Mouse (Mus musculus) kidney, postnatal 25 days (tissue): ENCODE data around the gene Rasgef1b.
"Not testable (repeated sequence)": the region's sequence is repeated elsewhere in the genome, so short reads cannot be mapped to it uniquely, and the experiment has no call there.

Experiments used
- DNase-seq, 2 experiments: peaks; one replicate each; pipeline ENCODE4 v3.0.0; 2021; ENCODE audit warnings: mixed read lengths in 2 of 2

Gene Rasgef1b

GRCm38 (mm10) chr5:99240501-99240900 is 488.4 kb downstream of the Rasgef1b start:
- DNase-seq = no peak

DNA sequence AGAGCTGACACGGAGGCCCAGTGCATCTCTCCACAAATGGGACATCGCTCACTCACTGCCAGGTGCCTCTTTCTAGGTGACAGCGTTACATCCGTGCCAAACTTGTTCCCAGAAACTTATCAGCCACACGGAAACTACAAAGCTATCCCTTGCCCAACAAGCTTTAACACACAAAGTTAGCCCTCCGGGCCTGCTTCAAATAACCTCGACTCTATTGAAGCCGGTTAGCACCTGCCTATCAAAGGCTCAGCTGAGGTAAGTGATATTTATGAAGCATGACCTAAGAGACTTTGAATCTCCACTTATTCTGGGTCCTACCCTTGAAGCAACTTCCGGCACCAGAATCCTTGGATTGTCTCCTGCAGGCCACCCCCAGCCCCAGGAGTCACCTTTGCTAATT is 489.2 kb downstream of the Rasgef1b start:
- DNase-seq = no peak

DNA sequence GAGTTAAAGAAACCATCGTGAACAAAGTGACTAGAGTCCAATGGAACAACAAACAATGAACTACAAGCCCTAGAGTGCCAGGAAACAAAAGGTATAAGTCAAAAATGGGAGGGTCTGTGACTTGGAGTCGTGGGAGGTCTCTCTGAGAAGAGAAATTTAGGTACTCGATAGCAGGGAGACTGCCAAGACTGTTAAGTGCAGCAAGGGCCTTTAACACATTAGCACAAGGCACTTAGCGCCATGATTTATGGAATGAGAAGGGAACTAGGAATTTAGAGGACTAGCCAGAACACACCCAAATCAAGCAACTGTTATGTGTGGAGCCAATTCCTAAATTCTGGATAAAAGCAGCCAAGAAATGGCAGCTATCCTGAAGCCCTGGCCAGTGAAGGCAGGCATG is 490.7 kb downstream of the Rasgef1b start:
- no peak for DNase-seq

DNA sequence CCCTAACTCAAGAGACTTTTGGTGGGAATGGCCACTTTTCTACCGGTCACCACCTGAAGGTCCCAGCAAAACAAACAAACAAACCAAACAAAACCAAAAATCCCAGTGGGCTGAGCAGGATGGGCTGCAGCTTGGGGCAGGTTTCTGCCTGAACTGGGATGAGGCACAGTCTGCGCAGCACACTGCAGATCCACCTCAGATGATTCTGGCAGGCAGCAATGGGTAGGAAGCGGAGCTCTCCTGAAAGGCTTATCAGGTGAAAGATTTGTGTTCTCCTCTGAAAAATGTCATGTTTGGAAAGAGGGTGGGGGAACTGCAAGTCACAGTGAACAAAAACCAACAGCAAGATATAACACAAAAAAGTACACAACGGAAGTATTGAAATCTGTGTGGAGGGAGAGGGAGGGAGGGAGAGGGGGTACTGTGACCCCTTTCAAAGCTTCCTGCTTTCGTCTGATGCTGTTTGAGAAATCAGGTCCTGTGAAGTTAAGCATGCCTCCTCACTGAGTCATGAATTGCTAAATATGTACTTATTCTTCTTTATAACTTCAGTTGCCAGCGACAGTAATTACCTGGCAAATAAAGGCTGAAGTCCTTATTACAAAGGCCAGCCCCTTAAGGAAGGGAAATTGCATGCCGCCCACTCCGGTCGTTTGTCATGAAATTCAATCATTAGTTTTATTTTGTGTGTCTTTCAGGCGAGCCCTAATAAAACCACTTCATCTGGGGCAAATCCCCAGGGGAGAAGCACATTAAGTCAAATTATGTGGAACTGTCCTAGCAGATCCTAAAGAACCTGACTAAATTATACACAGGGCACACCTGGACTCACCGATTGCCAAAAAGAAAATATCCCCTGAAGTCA is 491.7 kb downstream of the Rasgef1b start:
- DNase-seq = no peak

- no peak for DNase-seq
Observed at GRCm38 (mm10) chr5:99236431-99236830, 492.4 kb downstream of the Rasgef1b start.

GRCm38 (mm10) chr5:99234275-99234674 is 494.6 kb downstream of the Rasgef1b start:
- peak in 1 of 2 experiments; percentile 46 for DNase-seq

DNA sequence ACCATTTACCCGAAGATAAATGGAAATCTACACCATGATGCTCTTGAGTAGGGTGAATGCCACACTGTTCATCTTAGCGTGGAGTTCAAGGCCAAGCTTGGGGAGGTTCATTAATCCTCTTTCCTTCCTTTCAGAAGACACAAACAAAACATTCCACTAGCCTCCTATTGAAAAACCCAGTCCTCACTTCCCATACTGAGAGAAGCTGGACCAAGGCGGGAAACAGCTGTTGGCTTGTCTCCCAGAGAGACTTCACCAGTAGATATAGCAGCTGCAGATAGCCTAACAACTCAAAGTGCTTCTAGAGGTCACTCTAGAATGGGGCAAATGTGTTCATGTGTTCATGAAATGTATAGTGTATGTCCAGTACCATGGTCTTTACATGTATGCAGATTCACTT is 495.7 kb downstream of the Rasgef1b start:
- DNase-seq = no peak

DNA sequence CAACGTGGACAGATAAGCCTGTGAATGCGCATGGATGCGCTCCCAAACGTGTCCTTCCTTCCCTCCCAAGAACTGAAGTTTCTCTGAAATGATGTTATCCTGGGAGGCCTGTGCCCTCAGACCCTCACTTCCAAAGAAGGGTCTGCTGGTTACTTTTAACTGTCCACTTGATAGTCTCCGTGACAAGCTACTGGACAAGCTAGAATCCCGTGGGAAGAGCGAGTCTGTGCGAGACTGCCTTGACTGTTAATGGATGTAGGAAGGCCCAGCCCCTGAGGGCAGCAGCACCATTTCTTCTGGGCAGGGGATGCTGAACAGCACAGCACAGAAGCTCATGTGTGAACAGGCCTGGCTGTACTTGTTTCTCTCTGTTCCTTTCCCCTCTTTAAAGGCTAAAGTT is 496.5 kb downstream of the Rasgef1b start:
- DNase-seq = no peak

DNA sequence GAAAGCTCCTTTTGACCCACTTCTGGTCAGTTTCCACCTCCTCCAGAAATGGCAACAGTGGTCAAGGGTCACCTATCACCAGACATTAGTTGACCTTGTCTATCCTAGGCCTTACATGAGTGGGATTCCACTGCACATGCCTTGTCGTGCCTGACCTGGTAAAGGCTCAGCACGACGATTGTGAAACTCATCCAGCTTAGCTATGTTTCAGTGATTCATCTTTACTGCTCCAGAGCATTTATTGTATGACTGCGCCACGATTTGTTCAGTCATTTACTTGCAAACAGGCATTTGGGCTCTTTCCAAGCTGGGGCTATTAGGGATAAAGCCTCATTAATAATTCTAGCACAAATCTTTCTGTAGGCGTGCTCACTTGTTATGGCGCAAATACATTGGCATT is 498.4 kb downstream of the Rasgef1b start:
- DNase-seq = no peak

DNA sequence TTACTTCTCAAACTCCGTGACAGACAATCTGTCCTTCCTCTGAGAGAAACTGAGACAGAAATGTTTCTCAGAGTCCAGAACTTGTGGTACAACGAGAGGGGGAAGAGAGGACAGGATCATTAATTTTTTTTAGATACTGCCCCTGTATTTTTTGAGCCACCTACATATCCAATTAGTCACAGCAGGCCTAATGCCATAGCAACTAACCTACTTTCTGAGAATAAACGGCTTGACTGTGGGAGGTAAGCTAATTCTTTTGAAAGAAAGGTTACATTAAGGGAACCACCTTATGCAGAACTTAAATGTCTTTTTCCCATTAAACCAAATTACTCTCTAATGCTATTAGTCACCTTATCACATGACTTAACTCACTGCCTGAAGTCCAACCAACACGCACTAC is 501.5 kb downstream of the Rasgef1b start:
- no peak for DNase-seq

DNA sequence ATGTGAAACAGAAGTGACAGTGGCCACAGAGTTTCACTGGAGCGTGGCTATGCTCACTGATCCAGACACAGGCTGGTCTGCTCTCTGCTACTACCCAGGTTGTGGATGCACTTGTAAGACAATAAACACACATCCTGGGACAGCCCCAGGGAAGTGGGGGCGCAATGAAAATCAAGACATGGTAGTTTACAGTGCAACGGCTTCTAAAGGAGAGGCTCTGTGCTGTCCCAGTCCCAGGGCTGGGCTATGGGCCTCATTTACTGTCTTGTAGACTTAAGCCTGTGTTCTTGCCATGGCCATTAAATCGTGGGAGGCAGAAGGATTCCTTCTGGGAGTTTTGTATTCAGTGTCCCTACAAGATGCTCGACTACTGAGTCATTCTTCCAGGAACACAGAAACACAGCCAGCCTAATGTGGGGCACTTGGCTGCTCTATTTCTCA is 504.3 kb downstream of the Rasgef1b start:
- DNase-seq = no peak

- DNase-seq = no peak
Observed at GRCm38 (mm10) chr5:99223869-99224498, 504.9 kb downstream of the Rasgef1b start.

GRCm38 (mm10) chr5:99218385-99218784 is 510.5 kb downstream of the Rasgef1b start:
- DNase-seq = no peak

DNA sequence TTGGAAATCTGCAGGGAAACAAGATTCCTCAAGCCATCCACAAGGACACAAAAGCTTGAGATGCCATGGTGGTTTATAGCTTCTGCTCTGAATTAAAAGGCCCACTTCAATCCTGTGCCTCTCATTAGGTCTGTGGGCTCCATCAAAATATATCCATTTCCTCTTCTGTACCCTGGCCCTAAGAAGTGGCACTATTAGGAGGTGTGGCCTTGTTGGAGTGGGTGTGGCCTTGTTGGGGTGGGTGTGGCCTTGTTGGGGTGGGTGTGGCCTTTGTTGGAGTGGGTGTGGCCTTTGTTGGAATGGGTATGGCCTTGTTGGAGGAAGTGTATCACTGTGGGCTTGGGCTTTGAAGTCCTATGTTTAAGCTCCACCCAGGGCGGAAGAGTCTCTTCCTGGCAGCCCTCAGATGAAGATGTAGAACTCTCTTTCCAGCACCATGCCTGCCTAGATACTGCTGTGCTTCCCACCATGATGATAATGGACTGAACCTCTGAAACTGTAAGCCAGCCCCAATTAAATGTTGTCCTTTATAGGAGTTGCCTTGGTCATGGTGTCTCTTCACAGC is 512.2 kb downstream of the Rasgef1b start:
- DNase-seq = not testable (repeated sequence)

GRCm38 (mm10) chr5:99215207-99216157 is 513.4 kb downstream of the Rasgef1b start:
- no peak for DNase-seq

DNA sequence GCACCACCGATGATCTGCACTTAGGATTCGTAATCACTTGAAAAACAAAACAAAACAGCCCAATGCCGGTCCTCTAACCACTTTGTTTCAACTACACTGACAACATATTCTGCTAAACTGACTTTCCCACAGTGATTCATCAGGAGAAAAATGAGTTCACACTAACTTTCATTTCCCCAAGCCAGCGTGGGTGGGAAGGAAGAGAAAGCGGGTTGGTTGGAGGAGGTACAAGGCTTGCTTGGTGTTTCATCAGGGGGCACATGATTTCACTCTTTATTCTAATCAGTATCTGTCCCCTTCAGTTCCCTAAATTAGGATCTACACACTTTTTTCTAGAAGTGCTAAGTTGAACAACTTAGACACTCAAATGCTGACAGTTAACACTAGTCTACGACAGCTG is 514.5 kb downstream of the Rasgef1b start:
- DNase-seq = no peak

DNA sequence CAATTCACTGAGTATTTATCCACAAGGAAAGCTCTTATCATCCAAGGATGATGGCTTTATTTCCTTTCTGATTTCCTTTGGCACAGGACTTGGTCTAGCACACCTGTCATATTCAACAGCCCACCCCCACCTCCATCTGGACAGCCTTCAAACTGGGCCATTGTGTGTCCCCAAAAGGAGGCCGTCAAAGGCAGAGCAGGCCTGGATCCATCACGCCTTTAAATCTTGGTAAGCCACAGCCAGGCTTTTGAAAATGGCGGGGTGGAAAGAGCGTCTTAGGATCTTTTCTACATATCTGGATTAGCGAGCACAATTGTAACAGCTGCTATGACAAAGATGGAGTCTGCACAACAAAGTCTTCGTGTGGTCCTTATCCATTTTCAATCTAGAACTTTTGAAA is 515.7 kb downstream of the Rasgef1b start:
- no peak for DNase-seq

GRCm38 (mm10) chr5:99203475-99203874 is 525.4 kb downstream of the Rasgef1b start:
- DNase-seq = no peak

GRCm38 (mm10) chr5:99202074-99202837 is 526.6 kb downstream of the Rasgef1b start:
- DNase-seq = peak; percentile 42 to 56

- no peak for DNase-seq
Observed at GRCm38 (mm10) chr5:99195436-99195835, 533.4 kb downstream of the Rasgef1b start.

DNA sequence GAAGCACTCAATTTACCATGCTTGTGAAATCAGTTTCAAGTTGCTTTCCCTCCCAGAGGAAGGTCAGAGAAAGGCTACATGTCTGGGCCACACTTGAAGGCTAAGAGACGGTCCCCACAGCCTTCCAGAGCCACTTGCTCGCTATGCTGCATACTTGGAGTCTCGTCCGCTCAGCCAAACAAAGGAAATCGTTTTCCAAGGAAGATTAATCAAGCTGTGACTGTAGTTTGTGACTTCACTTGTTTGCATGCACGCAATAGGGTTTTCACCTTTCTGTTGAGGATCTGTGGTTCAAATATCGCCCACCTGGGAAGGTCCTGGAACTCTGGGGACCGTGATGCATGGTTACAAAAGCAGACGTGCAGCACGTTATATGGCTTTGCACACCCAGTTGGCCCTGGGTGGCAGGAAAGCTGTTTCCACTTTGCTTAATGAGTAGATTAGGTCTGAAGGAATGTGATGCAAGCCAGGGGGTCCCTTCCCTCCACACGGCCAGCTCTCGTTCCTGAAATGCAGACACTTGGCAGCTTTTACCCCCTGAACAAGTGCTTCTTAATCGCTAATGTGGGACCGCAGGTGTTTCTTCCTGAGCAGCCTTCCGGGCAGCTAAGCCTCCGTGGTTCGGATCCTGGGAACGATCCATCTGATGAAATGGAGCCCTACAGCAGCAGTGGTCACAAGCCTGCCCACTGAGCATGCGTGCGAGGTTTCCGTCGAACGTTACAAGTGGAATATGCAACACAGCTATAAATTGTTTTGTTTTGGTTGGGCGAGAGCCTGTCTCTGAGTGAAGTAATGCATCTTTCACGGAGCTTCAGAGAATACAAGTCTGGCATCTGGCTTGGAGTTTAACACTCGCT is 537.7 kb downstream of the Rasgef1b start:
- DNase-seq = no peak
